Mouse (Mus musculus): Measurements from ENCODE around the gene Fcrl6.

Fcrl6 gene

GRCm38 (mm10) chr1:172615412-172615811 is 13.1 kb upstream of the Fcrl6 start:
- DNase-seq (ENCODE audit: low read depth in 2 of 2, low spot score in 2 of 2): no peak

- DNase-seq (ENCODE audit: low read depth in 2 of 2, low spot score in 2 of 2): no peak
Observed at GRCm38 (mm10) chr1:172614654-172615053, 12.3 kb upstream of the Fcrl6 start.

- no peak for DNase-seq (ENCODE audit: low read depth in 2 of 2, low spot score in 2 of 2)
Observed at GRCm38 (mm10) chr1:172612745-172613144, 10.4 kb upstream of the Fcrl6 start.

- DNase-seq (ENCODE audit: low read depth in 2 of 2, low spot score in 2 of 2): no peak
Observed at GRCm38 (mm10) chr1:172611304-172611703, 9.0 kb upstream of the Fcrl6 start.

DNA sequence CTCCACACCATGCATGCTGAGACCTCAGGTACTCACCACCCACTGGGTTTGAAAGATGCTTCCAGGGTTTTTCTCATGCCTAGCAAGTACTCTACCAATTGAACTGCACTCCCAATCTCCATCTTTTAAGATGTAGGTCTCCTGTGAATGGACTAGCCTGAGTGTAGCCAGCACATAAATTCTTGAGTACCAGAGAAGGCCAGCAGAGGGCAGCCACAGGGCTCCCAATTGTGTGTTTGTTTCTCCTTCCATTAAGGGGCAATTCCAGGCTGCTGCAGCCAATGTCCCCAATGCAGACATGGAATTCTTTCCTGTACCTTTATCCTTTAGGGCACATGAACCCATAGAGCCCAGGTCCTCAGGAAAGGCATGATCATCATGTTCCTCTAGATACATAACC is 7.9 kb downstream of the Fcrl6 start:
- DNase-seq (ENCODE audit: low read depth in 2 of 2, low spot score in 2 of 2): peak in 1 of 2 experiments; percentile 11

DNA sequence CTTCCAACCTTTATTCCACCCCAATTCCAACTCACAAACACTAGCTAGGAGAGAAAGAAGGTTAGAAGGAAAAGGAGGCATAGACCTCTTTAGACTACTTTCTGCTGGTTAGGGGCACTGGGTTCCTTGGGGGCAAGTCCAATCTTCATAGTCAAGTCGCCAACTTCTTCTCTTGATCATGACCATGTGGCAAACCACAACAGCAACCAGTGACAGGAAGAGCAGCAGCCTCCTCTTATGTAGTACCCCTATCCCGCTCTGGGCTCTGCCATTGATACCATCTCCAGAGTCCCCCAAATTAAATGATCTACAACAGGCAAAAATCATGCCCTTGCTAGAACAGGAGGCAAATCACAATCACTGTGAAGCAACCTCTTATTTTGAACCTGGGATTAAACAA is 8.4 kb downstream of the Fcrl6 start:
- DNase-seq (ENCODE audit: low read depth in 2 of 2, low spot score in 2 of 2): no peak

DNA sequence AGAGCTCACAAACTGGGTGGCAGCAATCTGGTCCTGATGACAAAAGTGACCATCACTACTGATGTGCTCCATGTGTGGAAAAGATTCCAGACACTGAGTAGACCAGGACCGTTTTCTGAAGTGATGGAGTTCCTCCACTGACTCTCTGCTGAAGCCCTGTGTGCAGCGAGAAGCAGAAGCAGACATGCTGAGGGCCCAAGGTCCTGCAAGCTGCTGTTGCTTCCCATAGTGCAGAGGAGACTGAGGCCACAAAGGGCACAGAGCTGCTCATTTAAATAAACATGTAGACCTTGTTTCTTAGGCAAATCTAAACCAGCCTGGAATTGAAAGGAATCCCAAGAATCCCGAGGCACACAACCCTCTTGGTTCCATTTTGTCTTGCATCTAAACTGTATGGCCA is 9.0 kb downstream of the Fcrl6 start:
- no peak for DNase-seq (ENCODE audit: low read depth in 2 of 2, low spot score in 2 of 2)

- no peak for DNase-seq (ENCODE audit: low read depth in 2 of 2, low spot score in 2 of 2)
Observed at GRCm38 (mm10) chr1:172590385-172590784, 12.0 kb downstream of the Fcrl6 start, which contains the start of gene Slamf8. Gene Slamf8, minus strand, starts transcription at chr1:172590568.

DNA sequence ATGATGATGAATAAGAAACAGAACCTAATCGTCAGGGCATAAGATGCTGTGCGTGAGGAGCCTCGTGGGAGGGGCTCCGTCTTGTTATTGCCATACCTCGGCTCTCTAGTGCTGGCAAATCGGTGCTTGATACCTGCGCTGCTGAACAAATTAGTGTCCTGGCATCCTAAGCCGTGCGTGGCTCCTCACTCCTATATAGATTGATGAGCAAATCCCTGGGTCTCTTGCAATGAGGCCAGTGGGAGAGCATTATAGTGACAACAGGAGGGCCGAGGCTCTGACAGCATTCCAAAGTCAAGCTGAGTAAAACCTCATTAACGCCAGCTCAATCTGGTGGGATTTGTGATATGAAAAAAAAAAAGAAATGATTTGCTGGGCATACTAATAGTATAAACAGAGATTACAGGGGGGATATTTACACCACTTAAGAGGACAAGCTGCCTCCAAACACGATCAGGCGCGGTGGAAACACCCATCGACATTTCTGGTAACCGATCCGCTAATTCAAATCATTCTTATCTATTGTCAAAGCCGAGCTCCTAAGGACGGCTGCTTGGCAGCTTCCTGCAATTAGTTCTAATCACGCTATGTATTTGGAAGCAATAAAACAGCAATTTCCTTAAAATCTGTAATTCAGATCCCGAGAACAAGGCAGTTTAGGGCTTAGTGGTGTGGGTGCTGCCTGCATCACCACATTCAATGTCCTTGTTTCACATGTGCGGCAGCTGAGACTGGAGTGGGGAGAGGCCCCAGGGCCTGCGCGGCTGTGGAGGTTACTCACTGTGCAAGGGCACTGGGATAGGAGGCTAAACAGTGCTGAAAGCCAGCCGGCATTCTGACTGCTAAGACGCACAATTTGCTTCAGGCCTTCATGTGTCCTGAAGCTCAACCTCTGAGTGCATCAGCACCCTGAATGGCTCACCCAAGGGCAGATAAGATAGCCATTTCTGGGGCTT is 16.5 kb downstream of the Fcrl6 start:
- no peak for DNase-seq (ENCODE audit: low read depth in 2 of 2, low spot score in 2 of 2)

GRCm38 (mm10) chr1:172585026-172585425 is 17.3 kb downstream of the Fcrl6 start:
- no peak for DNase-seq (ENCODE audit: low read depth in 2 of 2, low spot score in 2 of 2)

DNA sequence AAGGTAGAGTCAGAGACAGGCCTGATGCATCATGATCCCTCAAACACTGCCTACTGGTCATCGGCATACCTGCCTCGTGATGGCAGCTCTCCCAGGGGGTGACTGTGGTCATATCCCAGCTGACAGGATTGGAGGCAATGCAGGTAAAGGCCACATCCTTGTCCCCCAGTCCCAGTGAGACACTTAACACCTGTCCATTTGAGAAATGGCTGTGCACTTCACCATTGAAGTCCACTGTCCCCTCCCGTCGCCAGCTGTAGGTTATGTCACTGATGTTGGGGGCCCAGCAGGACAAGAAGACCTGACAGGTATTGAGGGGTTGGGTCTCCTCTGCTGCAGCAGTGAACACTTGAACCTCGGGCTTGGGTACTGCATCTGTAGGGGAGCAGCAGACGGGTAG is 18.1 kb downstream of the Fcrl6 start:
- DNase-seq (ENCODE audit: low read depth in 2 of 2, low spot score in 2 of 2): no peak

GRCm38 (mm10) chr1:172582436-172582835 is 19.9 kb downstream of the Fcrl6 start:
- no peak for DNase-seq (ENCODE audit: low read depth in 2 of 2, low spot score in 2 of 2)

- DNase-seq (ENCODE audit: low read depth in 2 of 2, low spot score in 2 of 2): no peak
Observed at GRCm38 (mm10) chr1:172580116-172580515, 22.2 kb downstream of the Fcrl6 start.

DNA sequence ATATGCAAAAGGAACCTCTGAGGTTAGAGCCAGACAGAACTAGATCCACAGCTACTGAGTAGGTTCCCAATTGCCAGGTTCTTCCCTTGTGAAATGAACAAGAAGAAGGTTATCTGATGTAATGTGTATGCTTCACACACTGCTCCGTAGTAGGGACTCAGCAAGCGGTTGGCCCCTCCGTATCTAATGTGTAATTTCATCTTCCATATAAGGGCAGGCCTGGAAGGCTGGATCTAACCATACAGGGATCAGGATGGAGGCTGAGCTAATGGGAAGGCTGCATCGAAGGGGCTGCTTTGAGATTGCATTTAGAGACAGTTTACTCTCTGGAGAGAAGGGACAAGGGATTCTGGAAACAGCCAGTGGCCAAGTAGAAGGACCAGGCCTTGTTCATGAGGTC is 34.6 kb downstream of the Fcrl6 start:
- DNase-seq (ENCODE audit: low read depth in 2 of 2, low spot score in 2 of 2): no peak

- DNase-seq (ENCODE audit: low read depth in 2 of 2, low spot score in 2 of 2): no peak
Observed at GRCm38 (mm10) chr1:172566131-172566530, 36.2 kb downstream of the Fcrl6 start.

GRCm38 (mm10) chr1:172563465-172563828 is 38.9 kb downstream of the Fcrl6 start:
- no peak for DNase-seq (ENCODE audit: low read depth in 2 of 2, low spot score in 2 of 2)

DNA sequence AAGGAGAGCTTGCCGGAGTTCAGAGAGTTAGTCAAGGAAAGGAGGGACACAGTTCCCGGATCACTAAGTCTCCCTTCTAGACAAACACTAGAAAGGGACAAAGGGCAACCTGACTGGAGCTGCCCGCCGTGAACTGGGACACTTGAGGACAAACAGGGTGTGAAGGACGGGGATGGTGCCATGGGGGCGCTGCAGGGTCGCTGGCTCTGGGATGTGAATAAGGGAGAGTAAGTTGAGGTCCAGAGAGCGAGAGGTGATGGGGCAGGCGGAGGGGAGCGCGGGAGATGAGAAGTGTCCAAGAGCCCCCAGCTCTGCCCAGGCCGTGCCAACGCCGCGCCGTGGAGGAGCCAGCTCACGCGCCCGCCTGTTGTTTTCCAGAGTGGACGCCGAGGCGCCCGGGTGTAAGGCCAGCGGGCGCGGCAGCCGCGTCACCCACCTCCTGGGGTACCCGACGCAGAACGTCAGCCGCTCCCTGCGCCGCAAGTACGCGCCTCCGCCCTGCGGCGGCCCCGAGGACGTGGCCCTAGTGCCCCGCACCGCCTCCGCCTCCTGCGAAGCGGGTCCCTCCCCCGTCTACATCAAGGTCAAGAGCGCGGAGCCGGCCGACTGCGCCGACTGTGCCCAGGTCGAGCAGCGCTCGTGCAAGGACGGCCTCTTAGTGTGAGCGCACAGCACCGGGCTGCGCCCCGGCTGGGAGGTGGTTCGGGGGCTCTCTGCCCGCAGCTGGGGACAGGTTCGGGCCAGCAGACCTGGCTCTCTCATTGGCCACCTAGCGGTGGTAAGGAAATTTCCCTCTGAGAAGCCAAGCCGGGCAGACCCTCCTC is 39.5 kb downstream of the Fcrl6 start:
- DNase-seq (ENCODE audit: low read depth in 2 of 2, low spot score in 2 of 2): peak; percentile 42 to 53

DNA sequence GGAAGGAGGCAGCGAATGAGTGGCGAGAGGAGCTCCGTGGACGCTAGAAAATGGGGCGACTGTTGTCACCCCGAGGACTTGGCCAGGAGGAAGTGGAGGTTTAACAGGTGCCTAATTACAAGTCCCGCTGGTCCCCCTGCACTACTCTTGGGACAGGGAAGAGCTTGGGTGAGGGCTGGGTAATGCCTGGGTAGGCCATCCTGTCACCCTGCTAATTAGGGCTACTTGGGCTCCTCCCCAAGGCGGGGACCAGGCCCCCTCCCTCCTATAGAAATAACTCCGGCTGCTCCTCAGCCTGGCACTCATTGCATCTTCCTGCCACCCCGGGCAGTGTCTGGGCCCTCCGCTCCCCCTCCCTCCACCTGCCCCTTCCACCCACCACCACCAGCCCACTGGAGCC is 46.7 kb downstream of the Fcrl6 start, which contains the start of gene Vsig8:
Gene Vsig8 (plus strand): TSS at position 301 of the 400 bp plus-strand sequence.
- DNase-seq (ENCODE audit: low read depth in 2 of 2, low spot score in 2 of 2): no peak

- DNase-seq (ENCODE audit: low read depth in 2 of 2, low spot score in 2 of 2): no peak
Observed at GRCm38 (mm10) chr1:172552623-172553022, 49.7 kb downstream of the Fcrl6 start.

- no peak for DNase-seq (ENCODE audit: low read depth in 2 of 2, low spot score in 2 of 2)
Observed at GRCm38 (mm10) chr1:172551009-172551408, 51.3 kb downstream of the Fcrl6 start.

DNA sequence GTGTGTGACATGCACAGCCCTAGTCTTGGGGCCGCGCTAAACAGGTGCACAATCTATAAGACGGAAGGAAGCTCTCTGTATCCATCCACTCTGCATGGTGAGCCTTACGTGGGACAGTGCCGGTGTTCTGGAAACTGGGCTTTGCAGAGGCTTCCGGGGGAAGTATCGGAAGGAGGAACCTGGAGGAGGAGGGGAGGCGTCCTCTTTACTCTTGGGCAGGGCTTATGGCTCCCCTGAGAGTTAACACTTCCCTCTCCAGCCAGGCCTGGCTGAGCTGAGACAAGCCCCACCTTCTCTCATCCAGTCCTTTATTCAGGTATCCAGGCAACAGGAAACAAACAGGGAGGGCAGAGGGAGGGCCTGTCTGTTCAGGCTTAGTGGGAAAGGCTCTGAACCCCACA is 51.8 kb downstream of the Fcrl6 start:
- peak in 1 of 2 experiments; percentile 12 for DNase-seq (ENCODE audit: low read depth in 2 of 2, low spot score in 2 of 2)

DNA sequence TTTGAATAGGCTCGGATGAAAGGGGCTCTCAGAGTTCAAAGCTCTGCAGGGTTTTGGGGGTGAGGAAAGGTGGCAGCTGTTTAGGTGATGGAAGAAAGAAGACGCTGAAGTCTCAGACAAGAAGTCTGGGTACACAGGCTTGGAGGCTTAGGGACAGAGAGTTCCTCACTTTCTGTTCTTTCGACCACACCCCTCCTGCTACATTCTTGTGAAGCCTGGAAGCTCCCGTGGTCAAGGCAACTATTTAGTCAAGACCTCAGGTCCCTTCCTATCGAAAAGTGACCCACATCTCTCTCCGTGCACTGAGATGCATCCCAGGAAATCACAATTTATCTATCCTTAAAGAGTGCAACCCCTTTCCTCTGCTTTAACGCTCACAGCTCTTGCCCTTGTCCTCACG is 52.6 kb downstream of the Fcrl6 start:
- no peak for DNase-seq (ENCODE audit: low read depth in 2 of 2, low spot score in 2 of 2)

Measured in CD8-positive naive resting alpha-beta T cell, adult 2 months (primary cell).